Mouse (Mus musculus) lung, postnatal 36 days (tissue): ENCODE measurements at regions not wholly inside any gene's neighbourhood (a gene's known extent, or its start where the extent isn't known, plus 50 kb on each side); places are given as distances from the start of the nearest gene placed in this dataset.

Experiments
- DNase-seq: peaks from one replicate; pipeline ENCODE4 v3.0.0; 2022; ENCODE audit warnings: mixed read lengths

DNA sequence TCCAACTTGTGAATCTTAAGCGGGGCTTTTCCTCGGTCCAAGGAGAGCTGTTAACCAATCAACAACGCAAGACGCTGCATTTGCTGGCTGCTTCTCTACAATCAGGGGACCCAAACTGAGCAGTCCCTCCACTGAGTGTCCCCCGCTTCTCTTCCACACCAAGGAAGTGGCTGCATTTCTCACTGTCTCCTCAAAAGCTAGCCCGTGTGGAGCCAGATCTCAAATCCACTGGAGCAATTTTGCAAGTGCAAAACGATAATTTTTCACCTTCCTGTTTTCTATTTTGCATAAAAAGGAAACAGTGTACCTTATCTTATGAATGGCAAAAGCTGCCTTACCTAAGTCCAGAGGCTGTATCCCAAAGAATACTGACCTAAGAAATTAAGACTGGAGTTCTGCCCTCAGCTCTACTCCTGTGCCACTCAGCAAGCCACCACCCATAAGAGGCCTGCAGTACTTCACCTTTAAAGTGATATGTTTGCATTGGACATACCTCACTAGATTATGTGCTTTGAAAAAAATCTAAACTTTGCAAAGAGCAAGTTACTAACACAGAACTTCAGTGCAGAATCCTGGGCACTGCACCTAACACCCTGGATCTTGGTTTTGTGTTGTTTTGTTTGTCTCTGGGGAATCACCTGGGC is 52.7 kb upstream of the Nap1l1 start:
- peak; percentile 29 for DNase-seq

DNA sequence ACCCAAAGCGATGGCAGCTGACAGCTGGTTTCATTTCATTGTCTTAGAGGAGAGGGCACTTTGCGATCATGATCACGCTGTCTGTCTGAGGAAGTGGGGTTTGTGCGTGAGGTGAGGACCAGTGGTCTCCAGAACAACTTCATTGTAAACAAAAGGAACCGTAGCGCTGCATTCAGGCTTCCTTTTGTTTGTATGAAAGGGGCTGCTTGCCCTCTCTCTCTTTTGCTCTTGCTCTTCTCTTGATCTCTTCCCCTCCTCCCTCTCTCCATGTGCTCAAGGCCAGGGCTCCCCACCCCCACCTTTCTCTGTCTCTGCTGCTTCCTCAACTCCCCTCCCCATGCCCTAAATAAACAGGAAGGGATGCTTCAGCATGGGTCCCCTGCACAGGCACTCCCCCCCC is 51.0 kb upstream of the Nap1l1 start:
- DNase-seq = no peak

DNA sequence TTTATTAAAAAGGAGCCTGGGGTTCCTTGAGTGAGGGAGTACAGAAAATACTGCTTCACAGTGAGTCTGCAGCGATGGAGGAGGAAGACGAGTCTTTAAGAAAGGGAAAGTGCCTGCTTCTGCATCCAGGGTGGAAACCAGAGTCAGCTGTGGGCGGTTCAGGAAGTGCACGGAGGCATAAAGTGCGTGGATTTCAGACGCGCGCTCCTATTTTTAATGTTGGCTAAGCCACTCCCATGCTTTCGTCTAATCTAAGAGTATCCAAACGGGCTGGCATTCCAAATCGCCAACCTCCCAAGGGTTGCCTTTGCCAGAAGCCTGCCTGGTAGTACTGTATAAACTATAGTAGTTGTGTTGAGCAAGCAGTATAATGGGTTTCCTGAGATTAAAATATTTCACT is 50.4 kb upstream of the Nap1l1 start:
- peak; percentile 75 for DNase-seq
